Mouse (Mus musculus) limb, embryonic 10.5 days (tissue): ENCODE results near the gene Birc3. TPM values are rescaled to one million over a fixed set of nuclear protein-coding genes. Genes with fewer than 3 reads are reported as not detected.

Experiments used
- DNase-seq: peaks from one replicate; pipeline ENCODE4 v3.0.0-alpha.2; 2017; ENCODE audit warnings: low spot score
- H3K27ac ChIP-seq: fragments of 300-500 bp; sonication (generic); 2 replicates; pipeline ENCODE4 v1.5.1; 2016; ENCODE audit warnings: mild to moderate bottlenecking
- H3K27me3 ChIP-seq: fragments of 300-500 bp; sonication (generic); 2 replicates; pipeline ENCODE4 v1.6.1; 2016; ENCODE audit warnings: low read depth, mild to moderate bottlenecking; ENCODE audit not compliant: poor library complexity, severe bottlenecking
- H3K36me3 ChIP-seq: fragments of 300-500 bp; sonication (generic); 2 replicates; pipeline ENCODE4 v1.6.1; 2016; ENCODE audit warnings: mild to moderate bottlenecking, moderate library complexity
- H3K4me1 ChIP-seq: fragments of 300-500 bp; sonication (generic); 2 replicates; pipeline ENCODE4 v1.6.1; 2016
- H3K4me3 ChIP-seq: fragments of 300-500 bp; sonication (generic); 2 replicates; pipeline ENCODE4 v1.5.1; 2016; ENCODE audit warnings: mild to moderate bottlenecking, moderate library complexity
- H3K9me3 ChIP-seq: fragments of 300-500 bp; sonication (generic); replicated peaks from 2 replicates; pipeline ENCODE4 v1.6.1; 2016; ENCODE audit warnings: mild to moderate bottlenecking
- WGBS: fragments of 180-500 bp; shearing (Covaris S2); methylation state at CpG from one replicate; pipeline ENCODE4 v1.1.7; 2016; 5-methylcytosine and 5-hydroxymethylcytosine counted together
- polyA plus RNA-seq: library from polyadenylated mRNA; unstranded; fragments of >200 nt; fragmentation: Nextera tagmentation; extraction: Ambion mirVana; gene quantifications from 2 replicates; pipeline ENCODE4 v1.2.1, GENCODE M21; 2016

Birc3 gene
- polyA plus RNA-seq, 1 experiment from 2014 or later: 7.4 TPM

DNA sequence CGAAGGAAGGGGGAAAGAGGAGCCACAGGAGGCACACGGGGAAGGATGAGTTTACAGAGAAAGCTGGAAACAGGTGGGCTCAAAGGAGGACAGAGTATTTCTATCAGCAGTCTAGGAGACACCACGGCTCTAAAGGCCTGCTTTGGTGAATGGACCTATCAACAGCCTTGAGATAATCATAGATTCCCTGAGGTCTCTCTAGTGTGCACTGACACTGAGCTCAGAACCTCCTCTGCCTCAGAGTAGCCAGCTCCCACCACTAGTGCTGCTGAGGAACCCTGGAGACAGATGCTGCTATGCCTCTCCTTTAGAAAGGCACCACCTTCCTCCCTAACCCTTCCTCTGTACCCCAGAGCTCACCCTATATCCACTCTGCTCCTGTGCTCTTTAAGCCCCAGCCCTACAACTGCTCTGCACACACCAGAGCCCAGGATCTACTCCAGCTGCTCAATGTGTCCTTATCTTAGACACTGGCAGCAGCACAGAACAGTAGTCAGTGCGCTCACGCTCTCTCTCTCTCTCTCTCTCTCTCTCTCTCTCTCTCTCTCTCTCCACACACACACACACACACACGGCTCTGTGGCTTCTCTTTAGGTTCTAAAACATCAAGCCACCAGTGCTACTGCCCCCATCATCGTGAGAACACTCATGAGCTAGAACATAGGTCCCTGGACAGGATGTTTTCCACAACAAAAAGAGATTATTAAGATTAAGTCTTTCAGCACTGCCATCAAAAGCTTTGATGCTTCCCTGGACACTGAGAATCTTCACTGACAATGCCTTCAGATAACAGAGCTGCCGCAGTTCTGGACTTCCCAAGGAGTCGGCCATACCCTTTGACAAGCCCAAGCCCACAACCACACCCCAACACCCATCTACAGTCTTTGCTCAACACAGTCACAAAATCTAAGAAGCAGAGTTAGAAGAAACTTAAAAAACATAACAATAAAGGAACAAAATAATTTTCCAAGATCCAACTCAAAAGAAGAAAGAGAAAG is 43.2 kb downstream of the Birc3 start:
- H3K9me3 ChIP-seq: no peaks in the 10 kb centered on the region
- peaks cover 9% of the 10 kb centered on the region; the same call in 1 of the 2 replicates for H3K4me1 ChIP-seq
- no peaks in the 10 kb centered on the region for H3K27me3 ChIP-seq
- H3K27ac ChIP-seq: no peak overlapping the region
- peaks cover 71% of the 10 kb centered on the region for H3K36me3 ChIP-seq
- DNase-seq: no peak
- WGBS: 83% methylated on average over 9 of the region's 9 CpGs
- no peak overlapping the region for H3K4me3 ChIP-seq

DNA sequence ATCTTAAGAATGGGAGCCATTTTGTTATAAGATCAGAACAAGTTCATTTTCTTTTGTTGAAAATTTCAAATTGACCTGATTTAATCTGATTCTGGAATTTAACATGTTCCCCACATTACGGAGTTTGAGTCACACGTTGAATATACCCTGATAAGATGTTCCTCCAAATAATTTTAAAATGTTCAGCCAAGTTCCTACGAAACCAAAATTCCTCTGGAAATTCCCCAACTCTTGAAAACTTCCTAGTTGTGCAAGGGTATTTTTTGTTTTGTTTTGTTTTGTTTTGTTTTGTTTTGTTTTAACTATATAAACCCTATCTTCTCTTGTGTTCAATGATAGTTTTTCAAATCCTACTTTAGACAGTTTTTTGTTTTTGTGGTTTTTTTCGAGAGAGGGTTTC is 44.3 kb downstream of the Birc3 start:
- no peak overlapping the region for H3K27ac ChIP-seq
- no peak for DNase-seq
- H3K36me3 ChIP-seq: peaks cover 67% of the 10 kb centered on the region
- H3K4me1 ChIP-seq: peaks cover 6% of the 10 kb centered on the region; the same call in 1 of the 2 replicates
- no peak overlapping the region for H3K4me3 ChIP-seq
- H3K27me3 ChIP-seq: no peaks in the 10 kb centered on the region
- 95% methylated on average over 4 of the region's 4 CpGs for WGBS
- H3K9me3 ChIP-seq: no peaks in the 10 kb centered on the region

DNA sequence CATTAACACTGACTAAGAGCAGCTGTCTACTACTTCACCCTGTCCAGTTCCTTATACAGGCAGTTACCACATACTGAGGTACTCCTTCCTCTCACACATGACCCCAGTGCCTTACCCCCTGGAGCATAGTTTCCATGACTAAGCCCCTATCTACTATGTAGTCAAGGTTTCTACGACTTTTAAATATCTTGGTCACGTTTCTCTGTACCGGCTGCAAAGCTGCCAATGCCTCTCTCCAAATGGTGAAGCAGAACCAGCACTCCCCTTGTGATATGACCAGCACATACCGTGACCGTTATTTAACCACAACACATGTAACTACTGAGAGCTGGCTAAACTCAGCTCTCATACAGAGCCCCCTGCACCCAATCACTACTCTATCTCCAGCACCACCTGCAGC is 48.1 kb downstream of the Birc3 start:
- 97% methylated on average over 5 of the region's 5 CpGs for WGBS
- no peaks in the 10 kb centered on the region for H3K27me3 ChIP-seq
- H3K4me1 ChIP-seq: no peaks in the 10 kb centered on the region
- H3K9me3 ChIP-seq: no peaks in the 10 kb centered on the region
- H3K36me3 ChIP-seq: peaks cover 77% of the 10 kb centered on the region
- no peak overlapping the region for H3K27ac ChIP-seq
- no peak overlapping the region for H3K4me3 ChIP-seq
- DNase-seq: no peak

DNA sequence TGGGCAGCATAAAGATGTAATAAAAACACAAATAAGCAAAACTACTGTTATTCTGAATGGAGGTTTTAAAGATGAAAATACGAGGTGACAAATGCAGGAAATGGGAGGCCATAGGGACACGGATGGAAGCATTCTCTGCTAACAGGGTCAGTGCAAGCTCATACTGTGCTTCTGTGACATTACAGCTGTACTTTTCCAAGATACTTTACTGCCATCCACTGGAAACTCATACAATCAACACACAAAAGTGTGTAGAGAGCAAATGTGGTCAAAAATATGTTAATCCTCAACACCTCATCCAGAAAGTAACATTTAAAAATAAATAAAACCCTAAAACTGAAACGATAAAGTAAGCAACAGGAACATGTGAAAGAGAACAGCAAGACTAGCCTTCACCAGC is 50.2 kb downstream of the Birc3 start:
- DNase-seq: no peak
- H3K36me3 ChIP-seq: peaks cover 84% of the 10 kb centered on the region
- 92% methylated on average over 3 of the region's 3 CpGs for whole genome bisulfite sequencing
- H3K27ac ChIP-seq: no peak overlapping the region
- H3K4me3 ChIP-seq: no peak overlapping the region
- H3K27me3 ChIP-seq: no peaks in the 10 kb centered on the region
- H3K4me1 ChIP-seq: no peaks in the 10 kb centered on the region
- H3K9me3 ChIP-seq: no peaks in the 10 kb centered on the region

DNA sequence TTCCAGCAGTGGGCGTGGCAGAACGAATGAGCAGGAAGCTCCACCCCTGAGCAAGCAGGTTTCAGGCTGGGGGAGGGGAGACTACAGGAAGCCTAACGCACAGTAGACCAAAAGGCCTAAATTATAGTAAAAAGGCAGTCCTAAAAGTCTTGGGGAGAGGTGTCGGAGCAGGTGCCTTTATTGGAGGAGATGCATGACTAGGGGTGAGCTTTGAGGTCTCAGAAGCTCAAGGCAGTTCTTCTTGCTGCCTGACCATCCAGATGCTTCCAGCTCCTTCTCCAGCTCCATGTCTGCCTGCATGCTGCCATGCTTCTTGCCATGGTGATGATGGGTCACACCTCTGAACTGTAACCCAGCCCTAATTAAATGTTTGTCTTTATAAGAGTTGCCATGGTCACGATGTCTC is 67.9 kb downstream of the Birc3 start:
- Histone ChIP-seq H3K36me3 (no peaks in the 10 kb centered on the region), H3K27me3 (no peaks in the 10 kb centered on the region), H3K9me3 (no peaks in the 10 kb centered on the region), H3K4me1 (no peaks in the 10 kb centered on the region), H3K4me3 (no peak overlapping the region), H3K27ac (no peak overlapping the region)
- WGBS: 54% methylated on average over 5 of the region's 5 CpGs
- DNase-seq: peak; percentile 33

Other genes with a start within 250 kb of the Birc3 start
- gene Mmp20, start 245.0 kb downstream of the Birc3 start, polyA plus RNA-seq: not detected in 2 replicates
- gene Mmp7, start 181.1 kb downstream of the Birc3 start, polyA plus RNA-seq: not detected in 2 replicates
- 89.2 and 90.5 TPM in 2 replicates for gene Tmem123, start 109.1 kb downstream of the Birc3 start, polyA plus RNA-seq
- gene Birc2, start 36.1 kb downstream of the Birc3 start, polyA plus RNA-seq: 26.8 and 37.6 TPM in 2 replicates
- gene Yap1, start 131.4 kb upstream of the Birc3 start, polyA plus RNA-seq: 49.6 and 55.6 TPM in 2 replicates
- gene Cfap300, start 169.6 kb upstream of the Birc3 start, polyA plus RNA-seq: 15.2 and 18.1 TPM in 2 replicates